Mouse (Mus musculus) midbrain, embryonic 15.5 days (tissue): ENCODE results near the gene Skp1a. TPM values are rescaled to one million over a fixed set of nuclear protein-coding genes. Genes with fewer than 3 reads are reported as not detected.
"Not testable (repeated sequence)": the region's sequence is repeated elsewhere in the genome, so short reads cannot be mapped to it uniquely, and the experiment has no call there.

ENCODE experiments used
- ATAC-seq: fragments of 200-750 bp; cut with Nextera tagmentation; replicated peaks from 2 replicates; pipeline ENCODE4 v1.8.0; 2017; ENCODE audit warnings: moderate TSS enrichment
- H3K27ac ChIP-seq: fragments of 300-500 bp; sonication (generic); 2 replicates; pipeline ENCODE4 v1.5.1; 2015; ENCODE audit warnings: mild to moderate bottlenecking, inconsistent platforms
- H3K27me3 ChIP-seq: fragments of 300-500 bp; sonication (generic); replicated peaks from 2 replicates; pipeline ENCODE4 v1.6.1; 2015; ENCODE audit warnings: inconsistent platforms
- H3K36me3 ChIP-seq: fragments of 300-500 bp; sonication (generic); replicated peaks from 2 replicates; pipeline ENCODE4 v1.6.1; 2015; ENCODE audit warnings: inconsistent platforms
- H3K4me1 ChIP-seq: fragments of 300-500 bp; sonication (generic); 2 replicates; pipeline ENCODE4 v1.6.1; 2015; ENCODE audit warnings: inconsistent platforms
- H3K4me2 ChIP-seq: fragments of 300-500 bp; sonication (generic); 2 replicates; pipeline ENCODE4 v1.6.1; 2015; ENCODE audit warnings: inconsistent platforms, mild to moderate bottlenecking, moderate library complexity
- H3K4me3 ChIP-seq: fragments of 300-500 bp; sonication (generic); 2 replicates; pipeline ENCODE4 v1.5.1; 2015; ENCODE audit warnings: mild to moderate bottlenecking, inconsistent platforms
- H3K9ac ChIP-seq: fragments of 300-500 bp; sonication (generic); 2 replicates; pipeline ENCODE4 v1.6.1; 2015; ENCODE audit warnings: mild to moderate bottlenecking, inconsistent platforms
- H3K9me3 ChIP-seq: fragments of 300-500 bp; sonication (generic); 2 replicates; pipeline ENCODE4 v1.6.1; 2016; ENCODE audit warnings: inconsistent platforms
- WGBS: fragments of 180-500 bp; shearing (Covaris S2); methylation state at CpG from one replicate; pipeline ENCODE4 v1.1.7; 2015; ENCODE audit warnings: mixed read lengths; 5-methylcytosine and 5-hydroxymethylcytosine counted together
- polyA plus RNA-seq: library from polyadenylated mRNA; unstranded; fragments of >200 nt; fragmentation: Nextera tagmentation; extraction: Ambion mirVana; gene quantifications from 2 replicates; pipeline ENCODE4 v1.2.1, GENCODE M21; 2015

The Skp1a gene
- polyA plus RNA-seq = 905 and 933 TPM in 2 replicates

- H3K9me3 ChIP-seq = no peaks in the 10 kb centered on the region
- H3K4me2 ChIP-seq = peak within 1 kb of the TSS; percentile 67
- peak within 1 kb of the TSS; percentile 94 for H3K9ac ChIP-seq
- no peaks in the 10 kb centered on the region for H3K36me3 ChIP-seq
- H3K27ac ChIP-seq = peak within 1 kb of the TSS; percentile 100
- H3K27me3 ChIP-seq = no peaks in the 10 kb centered on the region
- WGBS = under 1% methylated on average over 87 of the region's 87 CpGs
- H3K4me1 ChIP-seq = peaks cover 31% of the 10 kb centered on the region
- peak; percentile 90 for ATAC-seq
- H3K4me3 ChIP-seq = peak within 1 kb of the TSS; percentile 93
Measured at GRCm38 (mm10) chr11:52231606-52232541, at the start of gene Skp1a. Gene Skp1a, plus strand, starts transcription at chr11:52231995.

- H3K9ac ChIP-seq, H3K4me3 ChIP-seq, H3K4me2 ChIP-seq, H3K4me1 ChIP-seq, H3K36me3 ChIP-seq, H3K27ac ChIP-seq, H3K27me3 ChIP-seq, ATAC-seq, H3K9me3 ChIP-seq: not testable (repeated sequence)
- 93% methylated on average over 8 of the region's 8 CpGs for WGBS
Measured at GRCm38 (mm10) chr11:52196496-52197023, 35.2 kb upstream of the Skp1a start.

GRCm38 (mm10) chr11:52213887-52214286 lies 17.9 kb upstream of the Skp1a start, which contains the start of gene Olfr1371:
Gene Olfr1371, minus strand, starts transcription at chr11:52213987.
- ATAC-seq = no peak
- no peaks in the 10 kb centered on the region for H3K9me3 ChIP-seq
- H3K4me1 ChIP-seq = no peaks in the 10 kb centered on the region
- no peak within 1 kb of the TSS for H3K27ac ChIP-seq
- no peak within 1 kb of the TSS for H3K4me2 ChIP-seq
- no peaks in the 10 kb centered on the region for H3K36me3 ChIP-seq
- no peaks in the 10 kb centered on the region for H3K27me3 ChIP-seq
- no peak within 1 kb of the TSS for H3K9ac ChIP-seq
- no peak within 1 kb of the TSS for H3K4me3 ChIP-seq

- 7% methylated on average over 4 of the region's 4 CpGs for WGBS
- Histone ChIP-seq H3K9ac (no peak overlapping the region), H3K9me3 (no peaks in the 10 kb centered on the region), H3K27ac (no peak overlapping the region), H3K4me3 (0 out of 2 replicates have a peak overlapping the region, but pooled peaks have one; percentile 8), H3K27me3 (peaks cover 5% of the 10 kb centered on the region), H3K4me1 (peaks cover 2% of the 10 kb centered on the region; the same call in 1 of the 2 replicates), H3K36me3 (no peaks in the 10 kb centered on the region), H3K4me2 (no peak overlapping the region)
- peak; percentile 45; the same call in 1 of the 2 replicates for ATAC-seq
Measured at GRCm38 (mm10) chr11:52220282-52220681, 11.5 kb upstream of the Skp1a start.

GRCm38 (mm10) chr11:52221921-52222320 lies 9.9 kb upstream of the Skp1a start:
- not testable (repeated sequence) for H3K27me3 ChIP-seq, H3K36me3 ChIP-seq, H3K27ac ChIP-seq, H3K9me3 ChIP-seq, H3K4me2 ChIP-seq, H3K4me1 ChIP-seq, ATAC-seq, H3K4me3 ChIP-seq, H3K9ac ChIP-seq
- 85% methylated on average over 6 of the region's 6 CpGs for WGBS

- peaks cover 2% of the 10 kb centered on the region; the same call in 1 of the 2 replicates for H3K4me1 ChIP-seq
- ATAC-seq = no peak
- peaks cover 5% of the 10 kb centered on the region for H3K27me3 ChIP-seq
- H3K4me3 ChIP-seq = no peak overlapping the region
- H3K9ac ChIP-seq = no peak overlapping the region
- H3K27ac ChIP-seq = no peak overlapping the region
- H3K36me3 ChIP-seq = no peaks in the 10 kb centered on the region
- H3K9me3 ChIP-seq = no peaks in the 10 kb centered on the region
- 79% methylated on average over 6 of the region's 6 CpGs for WGBS
- no peak overlapping the region for H3K4me2 ChIP-seq
Measured at GRCm38 (mm10) chr11:52222891-52223290, 8.9 kb upstream of the Skp1a start.

GRCm38 (mm10) chr11:52223968-52224682 lies 7.7 kb upstream of the Skp1a start:
- no peak overlapping the region for H3K4me2 ChIP-seq
- ATAC-seq = no peak
- no peaks in the 10 kb centered on the region for H3K9me3 ChIP-seq
- H3K36me3 ChIP-seq = no peaks in the 10 kb centered on the region
- peaks cover 5% of the 10 kb centered on the region for H3K27me3 ChIP-seq
- no peak overlapping the region for H3K4me3 ChIP-seq
- H3K9ac ChIP-seq = no peak overlapping the region
- peaks cover 2% of the 10 kb centered on the region; the same call in 1 of the 2 replicates for H3K4me1 ChIP-seq
- WGBS = 19% methylated on average over 19 of the region's 19 CpGs
- no peak overlapping the region for H3K27ac ChIP-seq

- no peaks in the 10 kb centered on the region for H3K9me3 ChIP-seq
Measured at GRCm38 (mm10) chr11:52225986-52226599, 5.7 kb upstream of the Skp1a start.

GRCm38 (mm10) chr11:52227053-52227452 lies 4.7 kb upstream of the Skp1a start:
- Histone ChIP-seq H3K4me2 (no peak overlapping the region), H3K27ac (no peak overlapping the region), H3K4me1 (peaks cover 7% of the 10 kb centered on the region), H3K36me3 (no peaks in the 10 kb centered on the region), H3K9me3 (no peaks in the 10 kb centered on the region), H3K4me3 (no peak overlapping the region), H3K9ac (no peak overlapping the region), H3K27me3 (peaks cover 5% of the 10 kb centered on the region)
- ATAC-seq = no peak
- 73% methylated on average over 3 of the region's 3 CpGs for WGBS

More at GRCm38 (mm10) chr11:52225986-52226599, 5.7 kb upstream of the Skp1a start:
- peaks cover 5% of the 10 kb centered on the region for H3K27me3 ChIP-seq
- H3K4me3 ChIP-seq = no peak overlapping the region
- no peak overlapping the region for H3K27ac ChIP-seq
- no peaks in the 10 kb centered on the region for H3K36me3 ChIP-seq
- H3K9ac ChIP-seq = no peak overlapping the region
- 55% methylated on average over 3 of the region's 3 CpGs for WGBS
- H3K4me2 ChIP-seq = no peak overlapping the region
- no peak for ATAC-seq
- peaks cover 6% of the 10 kb centered on the region for H3K4me1 ChIP-seq

- Histone ChIP-seq H3K4me1 (peaks cover 7% of the 10 kb centered on the region), H3K4me3 (no peak overlapping the region), H3K4me2 (no peak overlapping the region), H3K27ac (no peak overlapping the region), H3K27me3 (peaks cover 5% of the 10 kb centered on the region), H3K9me3 (no peaks in the 10 kb centered on the region), H3K36me3 (no peaks in the 10 kb centered on the region), H3K9ac (no peak overlapping the region)
- ATAC-seq = no peak
- 83% methylated on average over 13 of the region's 13 CpGs for WGBS
Measured at GRCm38 (mm10) chr11:52227466-52228226, 4.1 kb upstream of the Skp1a start.

GRCm38 (mm10) chr11:52228722-52229448 lies 2.9 kb upstream of the Skp1a start:
- Histone ChIP-seq H3K9ac (no peak overlapping the region), H3K36me3 (no peaks in the 10 kb centered on the region), H3K4me2 (no peak overlapping the region), H3K27me3 (peaks cover 5% of the 10 kb centered on the region), H3K27ac (no peak overlapping the region), H3K4me1 (peaks cover 19% of the 10 kb centered on the region), H3K4me3 (no peak overlapping the region), H3K9me3 (no peaks in the 10 kb centered on the region)
- 82% methylated on average over 7 of the region's 7 CpGs for WGBS
- no peak for ATAC-seq
